Mouse (Mus musculus) liver, adult 2 months (tissue): ENCODE measurements at regions not wholly inside any gene's neighbourhood (a gene's known extent, or its start where the extent isn't known, plus 50 kb on each side); places are given as distances from the start of the nearest gene placed in this dataset.

Experiments used
- CTCF ChIP-seq: fragments of 200-500 bp; IDR thresholded peaks from 2 replicates; pipeline ENCODE4 v1.5.1; 2011; ENCODE audit warnings: low read depth, low read length, control low read depth
- POLR2A ChIP-seq: fragments of 200-500 bp; IDR thresholded peaks from 2 replicates; pipeline ENCODE4 v1.6.1; 2011; ENCODE audit warnings: low read length, control low read depth; ENCODE audit not compliant: insufficient read depth; ENCODE audit errors: extremely low read depth

DNA sequence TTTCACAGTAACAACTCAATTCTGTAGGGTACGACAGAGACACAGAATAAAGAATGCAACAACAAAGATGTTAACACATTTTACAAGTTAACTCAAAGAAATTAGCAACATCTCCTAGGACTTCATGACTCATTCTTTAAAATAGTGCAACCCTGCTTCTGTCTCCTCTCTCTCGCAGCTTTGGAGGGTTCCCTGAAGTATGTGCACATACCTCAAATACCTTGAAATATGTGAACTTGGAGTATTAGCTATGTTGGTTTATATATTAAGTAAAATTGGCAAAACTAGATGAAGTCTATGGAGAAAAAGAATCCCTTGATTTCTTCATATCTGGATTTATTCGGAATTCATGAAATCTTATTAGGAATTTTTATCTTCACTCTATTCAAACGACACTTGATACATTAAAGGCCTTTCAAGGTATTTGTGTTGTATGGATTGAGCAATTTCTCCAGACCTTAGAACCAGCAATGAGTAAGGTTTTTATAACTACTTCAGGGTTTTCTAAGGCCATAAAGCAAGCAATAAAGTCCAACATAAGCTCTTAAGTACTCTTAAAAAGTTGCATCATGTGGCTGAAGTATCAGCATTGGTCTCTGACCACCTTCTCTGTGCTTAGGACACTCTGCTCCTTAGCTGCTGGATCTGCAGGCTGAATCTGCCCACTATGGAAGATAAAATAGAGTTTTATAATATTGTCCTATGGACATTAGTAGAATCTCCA lies 82.8 kb upstream of the Robo1 start:
- no peak for TF ChIP-seq POLR2A
- TF ChIP-seq CTCF, result no peak
